9 mouse cellular contexts compared by ENCODE assay signal in the genomic region with DNA sequence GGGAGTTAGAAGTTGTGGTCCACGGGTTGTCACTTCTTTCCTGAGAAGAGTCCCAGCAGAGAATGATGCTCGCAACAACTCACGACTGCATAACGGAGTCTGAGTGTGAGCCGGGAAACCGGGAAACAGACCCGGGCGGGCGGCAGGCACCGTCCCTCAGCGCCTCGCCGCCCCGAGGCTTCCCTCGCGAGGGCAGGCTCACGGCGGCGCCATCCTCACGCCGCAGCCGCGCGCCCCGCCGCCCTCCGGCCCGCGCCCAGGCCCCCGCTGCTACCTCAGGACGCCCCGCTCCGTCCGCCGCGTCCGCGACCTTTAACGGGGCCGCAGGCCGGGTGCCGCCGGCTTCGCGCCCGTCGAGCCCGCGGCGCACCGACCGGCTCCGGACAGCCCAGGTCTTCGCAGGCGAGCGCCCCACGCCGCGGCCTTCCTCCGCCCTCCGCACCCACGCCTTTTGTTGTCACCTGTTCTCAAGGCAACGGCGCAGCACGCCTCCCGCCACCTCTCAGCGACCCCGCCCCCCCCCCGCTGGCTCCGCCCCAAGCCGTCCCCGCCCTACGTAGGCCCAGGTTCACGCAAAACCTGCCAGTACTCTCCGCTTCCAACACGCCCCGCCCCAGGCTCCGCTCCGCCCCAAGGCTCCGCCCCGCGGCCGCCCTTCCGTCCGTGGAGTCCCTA. TPM values are rescaled to one million over a fixed set of nuclear protein-coding genes. Genes with fewer than 3 reads are reported as not detected.
DNase-seq lines count a peak whose midpoint lies in the region; ATAC-seq and TF ChIP-seq lines count a peak whose summit lies in the region.
"Had no signal": no experiment of that assay in that cellular context is flagged by ENCODE, and none has a peak within 500 bp of the region (broad histone marks: within the 10 kb centered on the region; RNA-seq: fewer than 3 reads in every experiment).

A gene (minus strand): TSS at position 494 of the 675 bp plus-strand sequence.

- H3K9me3 ChIP-seq in limb, embryonic 15.5 days: no peaks in the 10 kb centered on the region

- H3K9ac ChIP-seq in limb, embryonic 15.5 days: peak within 1 kb of the TSS; percentile 61

- peak; percentile 94 for ATAC-seq in limb, embryonic 15.5 days (ENCODE audit: insufficient number of reproducible peaks, low FRiP score, low TSS enrichment, low read depth)

- H3K4me1 ChIP-seq in bone marrow macrophage, adult 2 months (ENCODE audit: control insufficient read depth, insufficient read depth, low read length): no peaks in the 10 kb centered on the region
- H3K4me1 ChIP-seq in embryonic fibroblast, embryonic 13.5 days (ENCODE audit: control insufficient read depth, insufficient read depth, low read length): no peaks in the 10 kb centered on the region
- H3K4me1 ChIP-seq in limb, embryonic 15.5 days: 0 out of 2 replicates have a peak, but pooled peaks cover 5% of the 10 kb centered on the region

- H3K27me3 ChIP-seq in limb, embryonic 15.5 days: no peaks in the 10 kb centered on the region

- H3K4me2 ChIP-seq in limb, embryonic 15.5 days: peak within 1 kb of the TSS; percentile 98

- H3K4me3 ChIP-seq in bone marrow macrophage, adult 2 months (ENCODE audit: insufficient read depth, low read length): peak within 1 kb of the TSS; percentile 63
- peak within 1 kb of the TSS; percentile 31 for H3K4me3 ChIP-seq in embryonic fibroblast, embryonic 13.5 days (ENCODE audit: insufficient read depth, low read length)
- peak within 1 kb of the TSS; percentile 61 for H3K4me3 ChIP-seq in limb, embryonic 15.5 days

- no peak within 1 kb of the TSS for H3K27ac ChIP-seq in bone marrow macrophage, adult 2 months (ENCODE audit: insufficient read depth, low read depth, low read length)
- no peak within 1 kb of the TSS for H3K27ac ChIP-seq in embryonic fibroblast, embryonic 13.5 days (ENCODE audit: insufficient read depth, low read length)
- peak within 1 kb of the TSS; percentile 66 for H3K27ac ChIP-seq in limb, embryonic 15.5 days

- no peaks in the 10 kb centered on the region for H3K36me3 ChIP-seq in limb, embryonic 15.5 days
- H3K36me3 ChIP-seq: G1E had no signal

- WGBS in limb, embryonic 15.5 days: 2% methylated on average over 71 of the region's 85 CpGs

- TF ChIP-seq POLR2A in bone marrow macrophage, adult 2 months (IDR thresholded peaks at IDR 0.05; ENCODE audit: borderline replicate concordance, low read depth, low read length): no peak
- TF ChIP-seq POLR2A in embryonic fibroblast, embryonic 13.5 days (IDR thresholded peaks at IDR 0.05; ENCODE audit: low read depth, low read length): no peak

- no peak for TF ChIP-seq CTCF in bone marrow macrophage, adult 2 months (IDR thresholded peaks at IDR 0.05; ENCODE audit: low read depth, low read length)
- no peak for TF ChIP-seq CTCF in embryonic fibroblast, embryonic 13.5 days (IDR thresholded peaks at IDR 0.05; ENCODE audit: borderline replicate concordance, insufficient read depth, low read length)

- peak; percentile 95 for DNase-seq in A20 (ENCODE audit: low read depth, low spot score)
- DNase-seq in heart, adult 9 months (ENCODE audit: low spot score in 2 of 2): peak; percentile 66 to 74
- peak; percentile 88 for DNase-seq in kidney, adult 9 months
- DNase-seq in monocyte, adult 2 months (ENCODE audit: low read depth in 1 of 2, low spot score in 2 of 2): peak; percentile 12 to 62
- DNase-seq in spleen, postnatal 14 days (ENCODE audit: low spot score in 2 of 2): peak; percentile 78 to 80

RNA-seq across cellular contexts. Expression of the gene that starts here (rescaled TPM):
- polyA plus RNA-seq in bone marrow macrophage, adult 2 months (2012; ENCODE audit: insufficient read depth, insufficient read length, missing spikeins): not detected in 2 replicates
- polyA plus RNA-seq in embryonic fibroblast, embryonic 13.5 days (2011; ENCODE audit: insufficient read length, low read depth, missing spikeins): 0.15 and 0.44 TPM in 2 replicates
- polyA plus RNA-seq in limb, embryonic 15.5 days (2015; fragmentation: Nextera tagmentation; extraction: Ambion mirVana): 0.43 and 0.45 TPM in 2 replicates
- polyA plus RNA-seq: G1E had no signal

Comparison
In these comparisons a context has a peak if more than half of its experiments do, and no peak if none do; other contexts are left out.
1. Peak in ATAC-seq, H3K4me3 ChIP-seq, H3K27ac ChIP-seq, H3K9ac ChIP-seq and H3K4me2 ChIP-seq in limb, embryonic 15.5 days; RNA of the gene not detected or under 1 TPM.
2. DNase-seq: peak in every context shown above with its lines; median percentile 95 in A20; 88 in kidney, adult 9 months; 79 in spleen, postnatal 14 days; 70 in heart, adult 9 months; 37 in monocyte, adult 2 months.